Mouse (Mus musculus): ENCODE data around the gene Gm12355. TPM values are rescaled to one million over a fixed set of nuclear protein-coding genes. Genes with fewer than 3 reads are reported as not detected.

Gene Gm12355
- polyA plus RNA-seq, 1 experiment from 2014 or later = 0.80 TPM

DNA sequence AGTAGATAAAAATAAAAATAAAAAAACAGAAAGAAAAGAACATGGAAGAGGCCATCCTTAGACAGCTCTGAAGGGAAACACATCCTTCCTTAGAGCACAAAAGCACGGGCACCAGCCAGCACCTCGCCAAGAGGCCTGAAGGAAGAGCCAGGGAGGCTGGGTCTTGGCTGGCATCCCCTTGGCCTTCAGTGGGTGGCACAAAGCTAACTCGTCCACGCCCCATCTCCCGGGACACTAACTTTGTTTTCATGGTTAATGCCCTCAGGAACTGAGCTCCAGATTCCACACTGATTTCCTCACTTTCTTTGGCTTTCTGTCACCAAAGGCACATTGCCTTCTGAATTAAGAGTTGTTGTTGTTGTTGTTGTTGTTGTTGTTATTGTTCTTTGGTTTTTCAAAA lies 47.7 kb downstream of the Gm12355 start:
- no peaks in the 10 kb centered on the region for H3K9me3 ChIP-seq
- 84% methylated on average over 5 of the region's 5 CpGs for WGBS
- ATAC-seq (ENCODE audit: insufficient number of reproducible peaks, insufficient read depth, low FRiP score, low TSS enrichment, low read depth) = no peak
- H3K9ac ChIP-seq = no peak overlapping the region
- no peaks in the 10 kb centered on the region for H3K27me3 ChIP-seq
- no peaks in the 10 kb centered on the region for H3K4me1 ChIP-seq
- no peak overlapping the region for H3K4me3 ChIP-seq
- no peak overlapping the region for H3K27ac ChIP-seq
- no peak overlapping the region for H3K4me2 ChIP-seq
- H3K36me3 ChIP-seq = peaks cover 28% of the 10 kb centered on the region

Other genes starting within 250 kb of the Gm12355 start
- gene Tcap, start 241.8 kb downstream of the Gm12355 start, polyA plus RNA-seq (2015; fragmentation: Nextera tagmentation; extraction: Ambion mirVana) = 0.89 and 1.1 TPM in 2 replicates
- 0.45 and 1.3 TPM in 2 replicates for gene Pnmt, start 239.2 kb downstream of the Gm12355 start, polyA plus RNA-seq (2015; fragmentation: Nextera tagmentation; extraction: Ambion mirVana)
- 10.9 and 11.3 TPM in 2 replicates for gene Pgap3, start 225.2 kb downstream of the Gm12355 start, polyA plus RNA-seq (2015; fragmentation: Nextera tagmentation; extraction: Ambion mirVana)
- gene Erbb2, start 213.2 kb downstream of the Gm12355 start, polyA plus RNA-seq (2015; fragmentation: Nextera tagmentation; extraction: Ambion mirVana) = 49.6 and 51.1 TPM in 2 replicates
- 78.0 and 90.7 TPM in 2 replicates for gene Mien1, start 186.7 kb downstream of the Gm12355 start, polyA plus RNA-seq (2015; fragmentation: Nextera tagmentation; extraction: Ambion mirVana)
- gene Grb7, start 179.3 kb downstream of the Gm12355 start, polyA plus RNA-seq (2015; fragmentation: Nextera tagmentation; extraction: Ambion mirVana) = 12.4 and 12.5 TPM in 2 replicates
- 0.27 and 0.58 TPM in 2 replicates for gene Ikzf3, start 79.6 kb downstream of the Gm12355 start, polyA plus RNA-seq (2015; fragmentation: Nextera tagmentation; extraction: Ambion mirVana)
- gene Zpbp2, start 74.6 kb downstream of the Gm12355 start, polyA plus RNA-seq (2015; fragmentation: Nextera tagmentation; extraction: Ambion mirVana) = not detected in 2 replicates
- gene Ormdl3, start 38.3 kb downstream of the Gm12355 start, polyA plus RNA-seq (2015; fragmentation: Nextera tagmentation; extraction: Ambion mirVana) = 69.4 and 71.9 TPM in 2 replicates
- not detected in 2 replicates for gene Lrrc3c, start 27.4 kb downstream of the Gm12355 start, polyA plus RNA-seq (2015; fragmentation: Nextera tagmentation; extraction: Ambion mirVana)
- not detected in 2 replicates for gene Gsdma3, start 699 bp upstream of the Gm12355 start, polyA plus RNA-seq (2015; fragmentation: Nextera tagmentation; extraction: Ambion mirVana)
- not detected in 2 replicates for gene Gsdma2, start 21.1 kb upstream of the Gm12355 start, polyA plus RNA-seq (2015; fragmentation: Nextera tagmentation; extraction: Ambion mirVana)
- 0.28 and 0.48 TPM in 2 replicates for gene Gsdma, start 38.7 kb upstream of the Gm12355 start, polyA plus RNA-seq (2015; fragmentation: Nextera tagmentation; extraction: Ambion mirVana)
- 196 and 207 TPM in 2 replicates for gene Psmd3, start 56.9 kb upstream of the Gm12355 start, polyA plus RNA-seq (2015; fragmentation: Nextera tagmentation; extraction: Ambion mirVana)
- gene Csf3, start 75.6 kb upstream of the Gm12355 start, polyA plus RNA-seq (2015; fragmentation: Nextera tagmentation; extraction: Ambion mirVana) = not detected in 2 replicates
- 63.8 and 65.0 TPM in 2 replicates for gene Med24, start 103.8 kb upstream of the Gm12355 start, polyA plus RNA-seq (2015; fragmentation: Nextera tagmentation; extraction: Ambion mirVana)
- 46.5 and 47.3 TPM in 2 replicates for gene Thra, start 115.0 kb upstream of the Gm12355 start, polyA plus RNA-seq (2015; fragmentation: Nextera tagmentation; extraction: Ambion mirVana)
- 1.4 and 1.5 TPM in 2 replicates for gene Nr1d1, start 149.7 kb upstream of the Gm12355 start, polyA plus RNA-seq (2015; fragmentation: Nextera tagmentation; extraction: Ambion mirVana)
- gene Msl1, start 169.9 kb upstream of the Gm12355 start, polyA plus RNA-seq (2015; fragmentation: Nextera tagmentation; extraction: Ambion mirVana) = 31.5 and 33.0 TPM in 2 replicates
- 39.0 and 40.3 TPM in 2 replicates for gene Casc3, start 179.2 kb upstream of the Gm12355 start, polyA plus RNA-seq (2015; fragmentation: Nextera tagmentation; extraction: Ambion mirVana)
- gene Rapgefl1, start 211.1 kb upstream of the Gm12355 start, polyA plus RNA-seq (2015; fragmentation: Nextera tagmentation; extraction: Ambion mirVana) = 3.9 and 4.7 TPM in 2 replicates
- 6.3 and 6.8 TPM in 2 replicates for gene Wipf2, start 238.0 kb upstream of the Gm12355 start, polyA plus RNA-seq (2015; fragmentation: Nextera tagmentation; extraction: Ambion mirVana)

All from embryonic facial prominence, embryonic 13.5 days (tissue).